Mouse (Mus musculus): ENCODE measurements around the gene Prkacb. TPM values are rescaled to one million over a fixed set of nuclear protein-coding genes. Genes with fewer than 3 reads are reported as not detected.

Prkacb gene
- total RNA-seq, 2 experiments from 2014 or later, result 425 to 476 TPM

- DNase-seq (ENCODE audit: extremely low spot score in 1 of 2, low spot score in 2 of 2), result no peak
- Histone ChIP-seq H3K4me3 (no peak overlapping the region), H3K27ac (no peak overlapping the region)
- no peak for TF ChIP-seq CTCF (IDR thresholded peaks at IDR 0.05)
- intact Hi-C loops (cut with DNase I), result no loop called here
Measured at GRCm38 (mm10) chr3:146683095-146683494, 129.7 kb downstream of the Prkacb start.

- peak; percentile 52 to 58 for DNase-seq (ENCODE audit: extremely low spot score in 1 of 2, low spot score in 2 of 2)
- Histone ChIP-seq H3K27ac (peak overlapping the region; percentile 56), H3K4me3 (peak overlapping the region; percentile 43)
- TF ChIP-seq CTCF (IDR thresholded peaks at IDR 0.05), result no peak
- intact Hi-C loops (cut with DNase I), result no loop called here
Measured at GRCm38 (mm10) chr3:146682140-146682651, 130.6 kb downstream of the Prkacb start.

- Histone ChIP-seq H3K4me3 (no peak overlapping the region), H3K27ac (no peak overlapping the region)
- TF ChIP-seq CTCF (IDR thresholded peaks at IDR 0.05), result no peak
- intact Hi-C loops (cut with DNase I), result no loop called here
- DNase-seq (ENCODE audit: extremely low spot score in 1 of 2, low spot score in 2 of 2), result no peak
Measured at GRCm38 (mm10) chr3:146681696-146682095, 131.1 kb downstream of the Prkacb start.

GRCm38 (mm10) chr3:146680625-146681024 lies 132.2 kb downstream of the Prkacb start:
- Histone ChIP-seq H3K4me3 (no peak overlapping the region), H3K27ac (no peak overlapping the region)
- DNase-seq (ENCODE audit: extremely low spot score in 1 of 2, low spot score in 2 of 2), result no peak
- intact Hi-C loops (cut with DNase I), result no loop called here
- no peak for TF ChIP-seq CTCF (IDR thresholded peaks at IDR 0.05)

- TF ChIP-seq CTCF (IDR thresholded peaks at IDR 0.05), result no peak
- no peak for DNase-seq (ENCODE audit: extremely low spot score in 1 of 2, low spot score in 2 of 2)
- no peak overlapping the region for H3K27ac ChIP-seq
- H3K4me3 ChIP-seq, result no peak overlapping the region
- intact Hi-C loops (cut with DNase I), result no loop called here
Measured at GRCm38 (mm10) chr3:146679646-146680045, 133.1 kb downstream of the Prkacb start.

Other genes with a start within 250 kb of the Prkacb start
- gene Uox, start 242.6 kb downstream of the Prkacb start, total RNA-seq (2021), result under 1 TPM; 0.27 to 0.37 TPM
- not detected for gene Dnase2b, start 197.4 kb downstream of the Prkacb start, total RNA-seq (2021)
- not detected for gene 4930503B20Rik, start 161.7 kb downstream of the Prkacb start, total RNA-seq (2021)
- gene Samd13, start 127.4 kb downstream of the Prkacb start, total RNA-seq (2021), result under 1 TPM; 0.28 to 0.45 TPM
- 100 to 1,000 TPM; 178 to 182 TPM for gene Ttll7, start 39.4 kb upstream of the Prkacb start, total RNA-seq (2021)

All from left cerebral cortex, adult 2 months (tissue).